Mouse (Mus musculus) thymus, adult 2 months (tissue): ENCODE measurements around the gene Cd93. TPM values are rescaled to one million over a fixed set of nuclear protein-coding genes. Genes with fewer than 3 reads are reported as not detected.

Source experiments
- DNase-seq: peaks from one replicate; pipeline ENCODE4 v3.0.0; 2021
- H3K27ac ChIP-seq: fragments of 200-500 bp; 2 replicates; pipeline ENCODE4 v1.5.1; 2012; ENCODE audit warnings: low read length, control low read depth; ENCODE audit not compliant: control insufficient read depth, insufficient read depth
- H3K27me3 ChIP-seq: fragments of 200-500 bp; 2 replicates; pipeline ENCODE4 v1.6.1; 2012; ENCODE audit warnings: mild to moderate bottlenecking, low read length, moderate library complexity, mixed read lengths; ENCODE audit not compliant: control insufficient read depth, insufficient read depth
- H3K36me3 ChIP-seq: fragments of 200-500 bp; 2 replicates; pipeline ENCODE4 v1.6.1; 2012; ENCODE audit warnings: mild to moderate bottlenecking, low read length, moderate library complexity; ENCODE audit not compliant: control insufficient read depth, insufficient read depth
- H3K4me1 ChIP-seq: fragments of 200-500 bp; replicated peaks from 2 replicates; pipeline ENCODE4 v1.6.1; 2012; ENCODE audit warnings: low read length; ENCODE audit not compliant: control insufficient read depth, insufficient read depth
- H3K4me3 ChIP-seq: fragments of 200-500 bp; 2 replicates; pipeline ENCODE4 v1.5.1; 2012; ENCODE audit warnings: mild to moderate bottlenecking, low read length, control low read depth, moderate library complexity; ENCODE audit not compliant: control insufficient read depth, insufficient read depth
- CTCF ChIP-seq: fragments of 200-500 bp; IDR thresholded peaks from 2 replicates; pipeline ENCODE4 v1.5.1; 2012; ENCODE audit warnings: mild to moderate bottlenecking, control low read depth, low read length, moderate library complexity, borderline replicate concordance; ENCODE audit not compliant: control insufficient read depth, poor library complexity, insufficient read depth; ENCODE audit errors: extremely low read depth
- POLR2A ChIP-seq: fragments of 200-500 bp; IDR thresholded peaks from 2 replicates; pipeline ENCODE4 v1.6.1; 2012; ENCODE audit warnings: mild to moderate bottlenecking, low read length, control low read depth, moderate library complexity; ENCODE audit not compliant: control insufficient read depth, poor library complexity, insufficient read depth; ENCODE audit errors: extremely low read depth
- WGBS: fragments of 180-500 bp; shearing (Covaris S2); methylation state at CpG from one replicate; pipeline ENCODE4 v1.1.7; 2018; 5-methylcytosine and 5-hydroxymethylcytosine counted together
- polyA plus RNA-seq: library from polyadenylated mRNA; depleted of rRNA; stranded (reverse); fragments of >200 nt; gene quantifications from 2 replicates; pipeline ENCODE4 v1.2.3, GENCODE M21; 2012; rRNA removed

Cd93 gene
- polyA plus RNA-seq, 1 experiment: 3.6 TPM

DNA sequence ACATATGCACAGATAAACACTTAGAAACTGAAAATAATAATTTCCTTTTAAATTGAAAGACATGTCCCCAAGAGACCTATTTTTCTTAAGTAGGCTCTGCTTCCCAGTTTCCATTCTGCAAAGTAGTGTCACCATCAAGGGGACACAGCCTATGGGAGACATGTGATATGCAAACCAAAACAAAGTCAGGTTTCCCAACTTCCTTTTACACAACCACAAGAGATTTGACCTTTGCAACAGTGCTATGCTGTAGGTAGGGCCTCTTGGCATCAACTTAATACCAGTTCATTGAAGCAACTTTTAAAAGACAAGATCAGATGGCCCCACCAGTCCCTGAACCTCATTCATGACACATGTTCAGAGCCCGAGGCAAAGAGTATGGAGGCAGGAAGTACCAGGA is 50.2 kb downstream of the Cd93 start:
- H3K27ac ChIP-seq: no peak overlapping the region
- WGBS: 49% methylated on average over 1 of the region's 1 CpGs
- H3K36me3 ChIP-seq: no peaks in the 10 kb centered on the region
- no peak for DNase-seq
- TF ChIP-seq POLR2A: no peak
- TF ChIP-seq CTCF: no peak
- H3K27me3 ChIP-seq: no peaks in the 10 kb centered on the region; the same call in 1 of the 2 replicates
- H3K4me1 ChIP-seq: peaks cover 3% of the 10 kb centered on the region
- no peak overlapping the region for H3K4me3 ChIP-seq

DNA sequence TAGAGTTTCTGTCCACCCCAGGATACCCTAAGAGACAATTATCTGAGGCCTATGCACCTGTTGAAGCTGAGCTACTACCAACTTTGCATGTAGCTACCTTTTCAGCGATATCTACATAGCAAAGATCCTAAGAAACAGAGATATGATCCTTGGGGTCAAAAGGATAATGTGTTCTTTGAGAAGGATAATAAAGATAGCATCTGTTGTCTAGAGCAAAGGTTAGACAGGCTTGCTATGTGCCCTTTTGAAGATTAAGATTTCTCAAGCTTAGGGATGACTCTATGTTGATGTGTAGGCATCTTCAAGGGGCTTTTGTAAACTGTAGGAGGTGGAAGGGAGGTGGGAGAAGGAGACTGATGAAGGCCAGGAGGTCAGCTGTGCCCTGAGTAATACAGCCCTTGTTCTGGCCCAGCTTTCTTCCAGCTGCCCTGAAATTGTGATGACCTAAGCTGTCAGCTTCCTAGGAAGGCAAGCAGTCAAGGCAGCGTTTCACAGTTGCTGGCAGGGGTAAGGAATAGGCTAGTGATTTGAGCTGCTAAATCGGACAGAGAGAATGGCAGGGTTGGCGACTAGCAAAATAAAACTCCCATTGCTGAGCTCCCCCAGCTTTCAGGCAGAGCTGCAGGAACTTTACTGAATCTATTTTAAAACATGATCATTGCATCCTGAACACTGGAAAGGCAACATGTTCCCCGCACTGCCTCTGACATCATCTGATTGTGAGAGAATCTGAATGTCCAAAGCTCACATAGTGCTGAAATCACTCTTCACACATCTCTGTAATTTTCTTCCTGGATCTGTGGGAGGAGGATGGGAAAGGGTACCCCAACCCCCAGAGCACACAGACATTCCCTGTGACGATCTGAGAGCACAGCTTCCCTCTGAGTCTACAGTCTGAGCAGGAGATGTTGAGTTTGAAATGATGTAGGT is 55.4 kb downstream of the Cd93 start:
- H3K4me1 ChIP-seq: no peaks in the 10 kb centered on the region
- no peak for TF ChIP-seq POLR2A
- TF ChIP-seq CTCF: no peak
- no peak overlapping the region for H3K27ac ChIP-seq
- H3K4me3 ChIP-seq: no peak overlapping the region
- no peaks in the 10 kb centered on the region for H3K27me3 ChIP-seq
- 91% methylated on average over 6 of the region's 6 CpGs for WGBS
- H3K36me3 ChIP-seq: no peaks in the 10 kb centered on the region
- DNase-seq: no peak

DNA sequence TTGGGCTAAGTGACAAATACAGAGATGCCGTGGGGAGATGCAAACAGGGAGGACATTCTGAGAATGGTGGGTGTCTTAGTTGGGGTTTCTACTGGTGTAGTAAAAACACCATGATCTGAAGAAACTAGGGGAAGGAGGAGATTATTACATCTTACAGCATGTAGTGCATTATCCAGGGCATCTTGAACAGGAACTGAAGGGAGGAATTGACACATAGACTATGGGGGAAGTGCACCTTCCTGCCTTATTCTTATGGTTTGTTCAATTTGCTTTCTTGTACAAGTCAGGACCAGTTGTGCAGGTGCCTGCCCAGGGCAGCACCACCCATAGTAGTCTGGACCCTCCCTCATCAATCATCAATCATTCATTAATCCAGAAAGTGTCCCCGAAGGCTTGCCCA is 56.4 kb downstream of the Cd93 start:
- TF ChIP-seq CTCF (no peak), POLR2A (no peak)
- no peaks in the 10 kb centered on the region for H3K4me1 ChIP-seq
- DNase-seq: no peak
- no peak overlapping the region for H3K4me3 ChIP-seq
- WGBS: 97% methylated on average over 2 of the region's 2 CpGs
- H3K27me3 ChIP-seq: no peaks in the 10 kb centered on the region
- no peaks in the 10 kb centered on the region for H3K36me3 ChIP-seq
- H3K27ac ChIP-seq: no peak overlapping the region

Other genes with a start within 250 kb of the Cd93 start
- 0.26 and 0.34 TPM in 2 replicates for gene Sstr4, start 48.2 kb downstream of the Cd93 start, polyA plus RNA-seq
- gene Thbd, start 35.4 kb downstream of the Cd93 start, polyA plus RNA-seq: 9.2 and 13.1 TPM in 2 replicates
- 61.8 and 63.3 TPM in 2 replicates for gene Nxt1, start 229.0 kb upstream of the Cd93 start, polyA plus RNA-seq
- gene Gzf1, start 237.5 kb upstream of the Cd93 start, polyA plus RNA-seq: 7.4 and 8.7 TPM in 2 replicates